Mouse (Mus musculus) C2C12 (cell line): ENCODE results near the gene Tpsb2.

Experiments used
- CTCF ChIP-seq: IDR thresholded peaks from one replicate; pipeline ENCODE4 v1.5.1; 2011; ENCODE audit not compliant: control insufficient read depth, insufficient read depth, insufficient read length
- MYOG ChIP-seq: IDR thresholded peaks from one replicate; pipeline ENCODE4 v1.6.1; 2011; ENCODE audit not compliant: control insufficient read depth, insufficient read length; ENCODE audit errors: extremely low read depth
- USF1 ChIP-seq: IDR thresholded peaks from one replicate; pipeline ENCODE4 v1.6.1; 2011; ENCODE audit warnings: low read depth, mild to moderate bottlenecking, control low read depth, moderate library complexity

DNA sequence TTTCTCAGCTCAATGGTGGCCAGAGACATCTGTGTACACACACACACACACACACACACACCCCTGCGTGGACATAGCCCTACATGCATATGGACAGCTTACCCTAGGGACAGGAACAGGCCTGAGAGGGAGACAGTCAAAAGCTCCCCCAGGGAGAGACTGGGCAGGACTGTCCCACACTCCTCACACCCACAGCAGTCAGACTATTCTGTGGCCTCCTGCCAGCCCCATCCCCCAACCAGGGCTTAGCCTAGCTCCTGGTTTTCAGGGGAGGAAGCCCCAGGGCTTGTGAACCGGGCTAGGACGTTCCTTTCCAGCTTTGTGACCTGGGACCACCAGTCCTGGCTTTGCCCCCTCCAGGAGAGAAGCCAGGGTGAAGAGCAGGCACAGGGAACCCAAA, 50.1 kb downstream of the Tpsb2 start:
- TF ChIP-seq MYOG, result no peak
- no peak for TF ChIP-seq CTCF
- TF ChIP-seq USF1, result no peak
